Mouse (Mus musculus) hindbrain, embryonic 15.5 days (tissue): ENCODE data around the gene Pgk1. TPM values are rescaled to one million over a fixed set of nuclear protein-coding genes. Genes with fewer than 3 reads are reported as not detected.
"Not testable (repeated sequence)": the region's sequence is repeated elsewhere in the genome, so short reads cannot be mapped to it uniquely, and the experiment has no call there.

Experiments used
- ATAC-seq: fragments of 200-750 bp; cut with Nextera tagmentation; 2 replicates; pipeline ENCODE4 v1.8.0; 2017; ENCODE audit warnings: low read depth, moderate number of reproducible peaks, moderate TSS enrichment; ENCODE audit not compliant: low FRiP score
- H3K27ac ChIP-seq: fragments of 300-500 bp; sonication (generic); replicated peaks from 2 replicates; pipeline ENCODE4 v1.5.1; 2015; ENCODE audit warnings: mild to moderate bottlenecking, inconsistent platforms
- H3K27me3 ChIP-seq: fragments of 300-500 bp; sonication (generic); 2 replicates; pipeline ENCODE4 v1.6.1; 2015; ENCODE audit warnings: control low read depth, inconsistent platforms
- H3K36me3 ChIP-seq: fragments of 300-500 bp; sonication (generic); 2 replicates; pipeline ENCODE4 v1.6.1; 2015; ENCODE audit warnings: control low read depth, inconsistent platforms
- H3K4me1 ChIP-seq: fragments of 300-500 bp; sonication (generic); replicated peaks from 2 replicates; pipeline ENCODE4 v1.6.1; 2015; ENCODE audit warnings: control low read depth, inconsistent platforms
- H3K4me2 ChIP-seq: fragments of 300-500 bp; sonication (generic); 2 replicates; pipeline ENCODE4 v1.6.1; 2015; ENCODE audit warnings: moderate library complexity, mild to moderate bottlenecking, inconsistent platforms
- H3K4me3 ChIP-seq: fragments of 300-500 bp; sonication (generic); 2 replicates; pipeline ENCODE4 v1.5.1; 2015; ENCODE audit warnings: mild to moderate bottlenecking, inconsistent platforms
- H3K9ac ChIP-seq: fragments of 300-500 bp; sonication (generic); 2 replicates; pipeline ENCODE4 v1.6.1; 2015; ENCODE audit warnings: inconsistent platforms
- H3K9me3 ChIP-seq: fragments of 300-500 bp; sonication (generic); 2 replicates; pipeline ENCODE4 v1.6.1; 2016; ENCODE audit warnings: control low read depth, inconsistent platforms
- WGBS: fragments of 180-500 bp; shearing (Covaris S2); methylation state at CpG from one replicate; pipeline ENCODE4 v1.1.7; 2015; 5-methylcytosine and 5-hydroxymethylcytosine counted together
- polyA plus RNA-seq: library from polyadenylated mRNA; unstranded; fragments of >200 nt; fragmentation: Nextera tagmentation; extraction: Ambion mirVana; gene quantifications from 2 replicates; pipeline ENCODE4 v1.2.1, GENCODE M21; 2015

The Pgk1 gene
- polyA plus RNA-seq, 1 experiment from 2014 or later = 269 TPM

GRCm38 (mm10) chrX:106176331-106176730 is 10.6 kb upstream of the Pgk1 start:
- 64% methylated on average over 9 of the region's 9 CpGs for WGBS

GRCm38 (mm10) chrX:106184279-106184678 is 2.6 kb upstream of the Pgk1 start:
- H3K27me3 ChIP-seq = no peaks in the 10 kb centered on the region
- no peaks in the 10 kb centered on the region for H3K36me3 ChIP-seq
- H3K4me1 ChIP-seq = peaks cover 22% of the 10 kb centered on the region
- 32% methylated on average over 4 of the region's 4 CpGs for WGBS
- ATAC-seq = no peak
- no peaks in the 10 kb centered on the region for H3K9me3 ChIP-seq
- H3K4me3 ChIP-seq = no peak overlapping the region
- no peak overlapping the region for H3K9ac ChIP-seq
- H3K27ac ChIP-seq = no peak overlapping the region
- H3K4me2 ChIP-seq = no peak overlapping the region

More at GRCm38 (mm10) chrX:106176331-106176730, 10.6 kb upstream of the Pgk1 start:
- H3K9ac ChIP-seq = no peak overlapping the region
- no peaks in the 10 kb centered on the region for H3K4me1 ChIP-seq
- H3K27me3 ChIP-seq = no peaks in the 10 kb centered on the region
- H3K9me3 ChIP-seq = no peaks in the 10 kb centered on the region
- no peaks in the 10 kb centered on the region for H3K36me3 ChIP-seq
- no peak overlapping the region for H3K4me3 ChIP-seq
- H3K4me2 ChIP-seq = no peak overlapping the region
- H3K27ac ChIP-seq = no peak overlapping the region
- no peak for ATAC-seq

- Histone ChIP-seq H3K36me3 (no peaks in the 10 kb centered on the region), H3K27me3 (no peaks in the 10 kb centered on the region), H3K4me3 (no peak overlapping the region), H3K4me1 (peaks cover 22% of the 10 kb centered on the region), H3K27ac (peak overlapping the region; percentile 87), H3K4me2 (peak overlapping the region; percentile 51), H3K9me3 (no peaks in the 10 kb centered on the region), H3K9ac (no peak overlapping the region)
- WGBS = 13% methylated on average over 5 of the region's 5 CpGs
- no peak for ATAC-seq
These were observed 1.2 kb upstream of the Pgk1 start for GRCm38 (mm10) chrX:106185706-106186105.

DNA sequence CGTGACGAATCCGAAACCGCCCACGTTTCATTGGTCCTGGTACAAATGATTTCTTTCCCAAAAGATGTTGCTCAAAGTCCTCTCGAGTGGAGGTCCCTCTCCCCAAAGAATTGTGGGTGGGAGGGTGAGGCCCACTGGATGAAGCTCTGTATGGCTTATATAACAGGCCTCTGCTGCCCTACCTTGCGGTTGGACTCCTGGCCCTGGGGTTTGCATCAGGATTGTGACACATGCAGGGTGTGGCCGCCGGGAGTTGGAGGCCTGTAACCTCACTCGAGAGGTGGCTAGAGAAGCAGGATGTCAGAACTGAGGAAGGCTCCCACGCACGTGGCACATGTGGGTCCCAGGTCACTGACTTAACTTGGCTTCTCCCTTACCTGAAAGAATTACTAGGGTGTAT is 837 bp downstream of the Pgk1 start:
- Histone ChIP-seq H3K9ac (peak overlapping the region; percentile 46), H3K27me3 (no peaks in the 10 kb centered on the region), H3K27ac (peak overlapping the region; percentile 73), H3K4me3 (peak overlapping the region; percentile 53), H3K9me3 (no peaks in the 10 kb centered on the region), H3K4me1 (peaks cover 22% of the 10 kb centered on the region), H3K36me3 (no peaks in the 10 kb centered on the region), H3K4me2 (peak overlapping the region; percentile 58)
- no peak for ATAC-seq
- 20% methylated on average over 12 of the region's 12 CpGs for whole genome bisulfite sequencing

DNA sequence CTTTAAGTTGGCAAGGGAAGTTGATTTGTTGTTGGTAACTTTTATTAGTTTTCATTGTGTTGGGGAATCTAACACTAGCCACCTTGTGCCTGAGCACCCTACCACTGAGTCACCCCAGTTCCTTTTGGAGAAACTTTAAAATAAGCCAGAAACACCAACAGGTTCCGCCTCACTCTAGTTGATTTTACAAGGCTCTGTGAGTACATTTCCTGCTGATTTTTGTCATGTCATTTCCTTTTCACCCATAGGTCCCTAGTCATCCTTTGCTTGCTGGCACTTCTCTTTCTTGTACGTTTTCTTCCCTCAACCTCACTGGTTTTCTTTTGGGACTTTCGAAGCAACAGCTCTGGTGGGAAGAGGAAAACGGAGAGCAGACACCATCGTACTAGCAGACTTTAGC is 2.5 kb downstream of the Pgk1 start:
- Histone ChIP-seq H3K9me3 (no peaks in the 10 kb centered on the region), H3K9ac (no peak overlapping the region), H3K4me2 (peak overlapping the region; percentile 58), H3K27me3 (no peaks in the 10 kb centered on the region), H3K36me3 (no peaks in the 10 kb centered on the region), H3K4me1 (peaks cover 22% of the 10 kb centered on the region), H3K27ac (no peak overlapping the region), H3K4me3 (peak overlapping the region; percentile 53)
- no peak for ATAC-seq
- WGBS = 57% methylated on average over 5 of the region's 5 CpGs

- Histone ChIP-seq H3K27me3 (no peaks in the 10 kb centered on the region), H3K36me3 (no peaks in the 10 kb centered on the region), H3K4me2 (peak overlapping the region; percentile 58; the same call in 1 of the 2 replicates), H3K9ac (no peak overlapping the region), H3K4me3 (0 out of 2 replicates have a peak overlapping the region, but pooled peaks have one; percentile 11), H3K4me1 (peaks cover 22% of the 10 kb centered on the region), H3K27ac (no peak overlapping the region), H3K9me3 (no peaks in the 10 kb centered on the region)
- no peak for ATAC-seq
- WGBS = 45% methylated on average over 4 of the region's 4 CpGs
These were observed 3.2 kb downstream of the Pgk1 start for GRCm38 (mm10) chrX:106190091-106190490.

- not testable (repeated sequence) for H3K9me3 ChIP-seq, ATAC-seq, H3K27me3 ChIP-seq, H3K4me3 ChIP-seq, H3K9ac ChIP-seq, H3K4me2 ChIP-seq, H3K27ac ChIP-seq, H3K4me1 ChIP-seq
- WGBS = 94% methylated on average over 6 of the region's 6 CpGs
- H3K36me3 ChIP-seq = peaks cover 12% of the 10 kb centered on the region
These were observed 7.5 kb downstream of the Pgk1 start for GRCm38 (mm10) chrX:106194361-106194760.

GRCm38 (mm10) chrX:106197308-106197707 is 10.4 kb downstream of the Pgk1 start:
- 65% methylated on average over 5 of the region's 5 CpGs for WGBS
- H3K9ac ChIP-seq = no peak overlapping the region
- H3K27me3 ChIP-seq = no peaks in the 10 kb centered on the region
- H3K4me1 ChIP-seq = no peaks in the 10 kb centered on the region
- peaks cover 18% of the 10 kb centered on the region for H3K36me3 ChIP-seq
- no peak overlapping the region for H3K27ac ChIP-seq
- H3K4me3 ChIP-seq = no peak overlapping the region
- no peak overlapping the region for H3K4me2 ChIP-seq
- H3K9me3 ChIP-seq = no peaks in the 10 kb centered on the region
- no peak for ATAC-seq

- 81% methylated on average over 5 of the region's 5 CpGs for WGBS
- Histone ChIP-seq H3K9ac (no peak overlapping the region), H3K4me2 (no peak overlapping the region), H3K4me1 (no peaks in the 10 kb centered on the region), H3K4me3 (no peak overlapping the region), H3K9me3 (no peaks in the 10 kb centered on the region), H3K27ac (no peak overlapping the region), H3K27me3 (no peaks in the 10 kb centered on the region), H3K36me3 (peaks cover 18% of the 10 kb centered on the region)
- ATAC-seq = no peak
These were observed 12.0 kb downstream of the Pgk1 start for GRCm38 (mm10) chrX:106198904-106199303.

- no peak overlapping the region for H3K4me3 ChIP-seq
- no peak overlapping the region for H3K4me2 ChIP-seq
- H3K27me3 ChIP-seq = no peaks in the 10 kb centered on the region
- no peak overlapping the region for H3K9ac ChIP-seq
- no peak overlapping the region for H3K27ac ChIP-seq
- H3K36me3 ChIP-seq = no peaks in the 10 kb centered on the region
- no peak for ATAC-seq
- H3K9me3 ChIP-seq = no peaks in the 10 kb centered on the region
- 90% methylated on average over 2 of the region's 2 CpGs for whole genome bisulfite sequencing
- H3K4me1 ChIP-seq = no peaks in the 10 kb centered on the region
These were observed 22.2 kb downstream of the Pgk1 start for GRCm38 (mm10) chrX:106209100-106209499.

- ATAC-seq = peak; percentile 98
- Histone ChIP-seq H3K9me3 (no peaks in the 10 kb centered on the region), H3K4me2 (peak overlapping the region; percentile 53), H3K27me3 (no peaks in the 10 kb centered on the region), H3K4me3 (peak overlapping the region; percentile 59), H3K36me3 (no peaks in the 10 kb centered on the region), H3K4me1 (no peaks in the 10 kb centered on the region), H3K9ac (peak overlapping the region; percentile 74), H3K27ac (peak overlapping the region; percentile 95)
- WGBS = 17% methylated on average over 53 of the region's 60 CpGs
These were observed 32.5 kb downstream of the Pgk1 start for GRCm38 (mm10) chrX:106219171-106220032.

- WGBS = 91% methylated on average over 25 of the region's 25 CpGs
- Histone ChIP-seq H3K27me3 (no peaks in the 10 kb centered on the region), H3K9ac (no peak within 1 kb of the TSS)
These were observed 34.2 kb downstream of the Pgk1 start, which contains the start of gene Taf9b for GRCm38 (mm10) chrX:106221058-106221457. Gene Taf9b (minus strand): TSS chrX:106221158.

More at GRCm38 (mm10) chrX:106221058-106221457, 34.2 kb downstream of the Pgk1 start, which contains the start of gene Taf9b:
- Histone ChIP-seq H3K36me3 (no peaks in the 10 kb centered on the region), H3K4me2 (peak within 1 kb of the TSS; percentile 53), H3K27ac (peak within 1 kb of the TSS; percentile 95), H3K4me3 (peak within 1 kb of the TSS; percentile 59), H3K9me3 (no peaks in the 10 kb centered on the region), H3K4me1 (no peaks in the 10 kb centered on the region)
- ATAC-seq = no peak
